Mouse (Mus musculus): ENCODE data around the gene Nubp1. TPM values are rescaled to one million over a fixed set of nuclear protein-coding genes. Genes with fewer than 3 reads are reported as not detected.

Nubp1 gene
- polyA plus RNA-seq, 1 experiment: 38.6 TPM

GRCm38 (mm10) chr16:10372372-10372771, 39.4 kb upstream of the Nubp1 start:
- 83% methylated on average over 4 of the region's 4 CpGs for WGBS
- Histone ChIP-seq H3K36me3 (ENCODE audit: control insufficient read depth, insufficient read depth, low read length) (no peaks in the 10 kb centered on the region), H3K27ac (ENCODE audit: insufficient read depth, low read length) (no peak overlapping the region), H3K27me3 (ENCODE audit: control insufficient read depth, insufficient read depth, low read length) (no peaks in the 10 kb centered on the region), H3K4me1 (ENCODE audit: control insufficient read depth, insufficient read depth, insufficient read length) (no peaks in the 10 kb centered on the region), H3K4me3 (ENCODE audit: extremely low read depth, insufficient read depth, insufficient read length) (no peak overlapping the region)
- TF ChIP-seq CTCF (IDR thresholded peaks at IDR 0.05; ENCODE audit: extremely low read depth, insufficient read depth, insufficient read length, insufficient replicate concordance) (no peak), POLR2A (IDR thresholded peaks at IDR 0.05; ENCODE audit: low read depth, low read length) (no peak)
- no peak for DNase-seq (ENCODE audit: low read depth in 1 of 2, low spot score in 2 of 2)

GRCm38 (mm10) chr16:10374254-10375011, 37.3 kb upstream of the Nubp1 start:
- H3K27ac ChIP-seq (ENCODE audit: insufficient read depth, low read length): no peak overlapping the region
- TF ChIP-seq POLR2A (IDR thresholded peaks at IDR 0.05; ENCODE audit: low read depth, low read length): no peak
- no peak for TF ChIP-seq CTCF (IDR thresholded peaks at IDR 0.05; ENCODE audit: extremely low read depth, insufficient read depth, insufficient read length, insufficient replicate concordance)
- 53% methylated on average over 13 of the region's 13 CpGs for WGBS

GRCm38 (mm10) chr16:10377286-10377685, 34.5 kb upstream of the Nubp1 start:
- Histone ChIP-seq H3K27ac (ENCODE audit: insufficient read depth, low read length) (no peak overlapping the region), H3K36me3 (ENCODE audit: control insufficient read depth, insufficient read depth, low read length) (no peaks in the 10 kb centered on the region), H3K27me3 (ENCODE audit: control insufficient read depth, insufficient read depth, low read length) (no peaks in the 10 kb centered on the region), H3K4me1 (ENCODE audit: control insufficient read depth, insufficient read depth, insufficient read length) (no peaks in the 10 kb centered on the region), H3K4me3 (ENCODE audit: extremely low read depth, insufficient read depth, insufficient read length) (no peak overlapping the region)
- WGBS: 75% methylated on average over 1 of the region's 1 CpGs
- TF ChIP-seq CTCF (IDR thresholded peaks at IDR 0.05; ENCODE audit: extremely low read depth, insufficient read depth, insufficient read length, insufficient replicate concordance): no peak
- TF ChIP-seq POLR2A (IDR thresholded peaks at IDR 0.05; ENCODE audit: low read depth, low read length): no peak
- no peak for DNase-seq (ENCODE audit: low read depth in 1 of 2, low spot score in 2 of 2)

More at GRCm38 (mm10) chr16:10374254-10375011, 37.3 kb upstream of the Nubp1 start:
- Histone ChIP-seq H3K4me1 (ENCODE audit: control insufficient read depth, insufficient read depth, insufficient read length) (no peaks in the 10 kb centered on the region), H3K27me3 (ENCODE audit: control insufficient read depth, insufficient read depth, low read length) (no peaks in the 10 kb centered on the region), H3K36me3 (ENCODE audit: control insufficient read depth, insufficient read depth, low read length) (no peaks in the 10 kb centered on the region), H3K4me3 (ENCODE audit: extremely low read depth, insufficient read depth, insufficient read length) (no peak overlapping the region)
- no peak for DNase-seq (ENCODE audit: low read depth in 1 of 2, low spot score in 2 of 2)

- Histone ChIP-seq H3K27me3 (ENCODE audit: control insufficient read depth, insufficient read depth, low read length) (no peaks in the 10 kb centered on the region), H3K4me3 (ENCODE audit: extremely low read depth, insufficient read depth, insufficient read length) (no peak overlapping the region), H3K36me3 (ENCODE audit: control insufficient read depth, insufficient read depth, low read length) (no peaks in the 10 kb centered on the region), H3K27ac (ENCODE audit: insufficient read depth, low read length) (no peak overlapping the region), H3K4me1 (ENCODE audit: control insufficient read depth, insufficient read depth, insufficient read length) (no peaks in the 10 kb centered on the region)
- no peak for DNase-seq (ENCODE audit: low read depth in 1 of 2, low spot score in 2 of 2)
- 73% methylated on average over 2 of the region's 2 CpGs for whole genome bisulfite sequencing
- TF ChIP-seq POLR2A (IDR thresholded peaks at IDR 0.05; ENCODE audit: low read depth, low read length): no peak
- no peak for TF ChIP-seq CTCF (IDR thresholded peaks at IDR 0.05; ENCODE audit: extremely low read depth, insufficient read depth, insufficient read length, insufficient replicate concordance)
These were observed 32.2 kb upstream of the Nubp1 start for GRCm38 (mm10) chr16:10379531-10379930.

- TF ChIP-seq CTCF (IDR thresholded peaks at IDR 0.05; ENCODE audit: extremely low read depth, insufficient read depth, insufficient read length, insufficient replicate concordance): no peak
- no peak for TF ChIP-seq POLR2A (IDR thresholded peaks at IDR 0.05; ENCODE audit: low read depth, low read length)
- no peaks in the 10 kb centered on the region for H3K36me3 ChIP-seq (ENCODE audit: control insufficient read depth, insufficient read depth, low read length)
- no peaks in the 10 kb centered on the region for H3K27me3 ChIP-seq (ENCODE audit: control insufficient read depth, insufficient read depth, low read length)
- peak overlapping the region; percentile 57 for H3K27ac ChIP-seq (ENCODE audit: insufficient read depth, low read length)
- H3K4me1 ChIP-seq (ENCODE audit: control insufficient read depth, insufficient read depth, insufficient read length): no peaks in the 10 kb centered on the region
- H3K4me3 ChIP-seq (ENCODE audit: extremely low read depth, insufficient read depth, insufficient read length): peak overlapping the region; percentile 59
- peak; percentile 18 to 27 for DNase-seq (ENCODE audit: low read depth in 1 of 2, low spot score in 2 of 2)
- 26% methylated on average over 8 of the region's 8 CpGs for WGBS
These were observed 27.7 kb upstream of the Nubp1 start for GRCm38 (mm10) chr16:10384060-10384497.

GRCm38 (mm10) chr16:10384544-10384943, 27.2 kb upstream of the Nubp1 start:
- no peak overlapping the region for H3K27ac ChIP-seq (ENCODE audit: insufficient read depth, low read length)
- H3K27me3 ChIP-seq (ENCODE audit: control insufficient read depth, insufficient read depth, low read length): no peaks in the 10 kb centered on the region
- H3K4me3 ChIP-seq (ENCODE audit: extremely low read depth, insufficient read depth, insufficient read length): no peak overlapping the region
- 65% methylated on average over 3 of the region's 3 CpGs for WGBS
- no peak for DNase-seq (ENCODE audit: low read depth in 1 of 2, low spot score in 2 of 2)
- H3K36me3 ChIP-seq (ENCODE audit: control insufficient read depth, insufficient read depth, low read length): no peaks in the 10 kb centered on the region
- no peaks in the 10 kb centered on the region for H3K4me1 ChIP-seq (ENCODE audit: control insufficient read depth, insufficient read depth, insufficient read length)
- TF ChIP-seq POLR2A (IDR thresholded peaks at IDR 0.05; ENCODE audit: low read depth, low read length) (no peak), CTCF (IDR thresholded peaks at IDR 0.05; ENCODE audit: extremely low read depth, insufficient read depth, insufficient read length, insufficient replicate concordance) (no peak)

GRCm38 (mm10) chr16:10385261-10385660, 26.5 kb upstream of the Nubp1 start:
- DNase-seq (ENCODE audit: low read depth in 1 of 2, low spot score in 2 of 2): no peak
- no peak overlapping the region for H3K27ac ChIP-seq (ENCODE audit: insufficient read depth, low read length)
- no peaks in the 10 kb centered on the region for H3K27me3 ChIP-seq (ENCODE audit: control insufficient read depth, insufficient read depth, low read length)
- no peaks in the 10 kb centered on the region for H3K36me3 ChIP-seq (ENCODE audit: control insufficient read depth, insufficient read depth, low read length)
- 91% methylated on average over 12 of the region's 12 CpGs for WGBS
- TF ChIP-seq POLR2A (IDR thresholded peaks at IDR 0.05; ENCODE audit: low read depth, low read length) (no peak), CTCF (IDR thresholded peaks at IDR 0.05; ENCODE audit: extremely low read depth, insufficient read depth, insufficient read length, insufficient replicate concordance) (no peak)
- H3K4me3 ChIP-seq (ENCODE audit: extremely low read depth, insufficient read depth, insufficient read length): no peak overlapping the region
- no peaks in the 10 kb centered on the region for H3K4me1 ChIP-seq (ENCODE audit: control insufficient read depth, insufficient read depth, insufficient read length)
